Mouse (Mus musculus): ENCODE data around the gene Cbx7.
"Not testable (repeated sequence)": the region's sequence is repeated elsewhere in the genome, so short reads cannot be mapped to it uniquely, and the experiment has no call there.

The Cbx7 gene

DNA sequence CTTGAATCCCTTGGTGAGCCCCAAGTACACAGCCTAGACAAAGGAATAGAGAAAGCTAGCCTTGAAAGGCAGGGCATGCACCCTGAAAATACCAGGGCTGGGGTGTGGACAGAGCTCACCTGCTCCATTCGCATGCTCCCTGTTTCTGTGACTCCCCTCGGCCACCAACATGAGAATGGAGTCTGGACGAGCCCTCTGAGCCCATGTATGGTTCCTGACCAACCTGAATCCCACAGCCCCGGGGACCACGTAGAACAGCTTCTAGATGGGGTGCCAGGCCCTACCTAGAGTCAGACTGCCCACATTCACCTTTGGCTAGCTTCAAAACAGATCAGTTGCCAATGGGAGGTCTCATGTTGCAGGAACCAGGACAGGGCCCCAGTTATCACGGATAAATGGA lies 19.7 kb downstream of the Cbx7 start:
- in situ Hi-C loops (cut with MboI, MseI): loop anchor here in 1 of 2 experiments (5.0 to 25.0 kb wide), 2 partner anchors 56 to 1011 kb away; no protein-coding TSS in a partner anchor

DNA sequence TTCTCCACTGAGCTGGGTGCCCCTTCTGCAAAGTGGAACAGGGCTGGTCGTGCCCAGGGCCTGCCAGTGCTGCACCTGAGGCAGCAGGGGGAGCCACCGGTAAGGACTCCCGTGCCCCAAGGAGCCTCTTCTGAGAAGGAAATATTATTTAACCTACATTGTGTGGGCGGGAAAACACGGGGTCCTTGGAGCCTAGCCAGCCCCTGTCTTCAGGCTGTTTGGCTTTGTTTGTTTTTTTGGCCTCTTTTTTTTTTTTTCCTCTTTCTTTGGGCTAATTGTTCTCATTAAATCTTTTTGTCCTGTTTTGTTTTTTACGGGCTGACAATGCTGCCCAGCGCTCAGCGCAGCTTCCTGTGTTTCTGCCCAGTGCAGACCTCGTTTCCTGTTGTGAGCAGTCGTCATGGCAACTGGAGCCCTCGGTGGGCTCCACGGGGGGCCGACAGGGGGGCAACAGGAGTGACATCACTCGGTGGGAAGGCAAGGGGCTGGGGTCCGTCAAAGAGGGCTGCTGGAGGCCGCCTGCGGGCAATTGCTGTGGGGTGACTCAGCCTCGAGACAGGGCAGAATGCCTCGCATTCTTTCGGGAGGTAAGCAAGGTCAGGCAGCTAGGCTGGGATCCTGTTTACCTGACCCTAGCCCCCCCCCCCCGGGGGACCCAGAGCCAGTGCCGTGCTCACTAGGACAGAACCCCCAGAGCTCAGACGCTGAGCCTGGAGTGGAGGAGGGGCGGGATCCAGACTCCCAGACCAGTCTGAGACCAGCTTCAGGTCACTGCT lies 20.5 kb downstream of the Cbx7 start:
- in situ Hi-C loops (cut with MboI, MseI): loop anchor here in 1 of 2 experiments (5.0 to 25.0 kb wide), 2 partner anchors 57 to 1012 kb away; no protein-coding TSS in a partner anchor

GRCm38 (mm10) chr15:79947681-79948080 lies 23.2 kb downstream of the Cbx7 start:
- in situ Hi-C loops (cut with MboI, MseI): no loop called here

DNA sequence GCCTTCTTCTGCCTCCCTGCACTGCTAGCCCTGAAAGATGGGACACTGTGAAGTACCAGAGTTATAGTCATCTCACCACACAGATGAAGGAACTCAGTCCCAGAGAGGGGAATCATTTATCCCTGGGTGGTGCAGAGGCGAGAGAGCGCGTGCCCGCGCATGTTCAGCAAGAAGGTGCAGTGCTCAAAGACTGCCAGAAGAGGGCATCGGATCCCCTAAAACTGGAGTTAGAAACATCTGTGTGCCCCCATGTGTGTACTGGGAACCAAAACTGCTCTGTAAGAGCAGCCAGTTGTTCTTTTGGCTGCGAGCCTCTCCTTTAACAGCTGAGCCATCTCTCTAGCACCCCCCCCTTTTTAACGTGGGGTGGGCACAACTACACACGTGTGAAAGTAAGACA lies 24.1 kb downstream of the Cbx7 start:
- in situ Hi-C loops (cut with MboI, MseI): no loop called here

DNA sequence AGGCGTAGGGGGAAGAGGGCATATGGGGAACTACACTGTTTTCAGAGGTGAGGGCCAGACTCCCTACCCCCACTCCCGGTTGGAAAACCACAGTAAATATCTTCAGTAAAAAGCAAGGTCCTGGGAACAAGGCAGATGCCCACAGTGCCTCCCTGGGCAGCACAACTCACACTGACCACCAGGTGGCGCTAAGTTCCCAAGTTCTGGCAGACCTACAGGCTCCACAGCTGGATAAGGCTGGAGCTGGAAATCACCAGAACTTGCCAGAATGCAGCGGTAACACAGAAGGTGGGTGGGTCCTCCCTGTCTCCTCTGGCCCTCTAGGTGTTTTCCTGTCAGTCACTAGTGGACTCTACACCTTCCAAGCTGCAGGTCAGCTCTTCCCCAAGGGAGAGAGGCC lies 24.9 kb downstream of the Cbx7 start:
- in situ Hi-C loops (cut with MboI, MseI): no loop called here

DNA sequence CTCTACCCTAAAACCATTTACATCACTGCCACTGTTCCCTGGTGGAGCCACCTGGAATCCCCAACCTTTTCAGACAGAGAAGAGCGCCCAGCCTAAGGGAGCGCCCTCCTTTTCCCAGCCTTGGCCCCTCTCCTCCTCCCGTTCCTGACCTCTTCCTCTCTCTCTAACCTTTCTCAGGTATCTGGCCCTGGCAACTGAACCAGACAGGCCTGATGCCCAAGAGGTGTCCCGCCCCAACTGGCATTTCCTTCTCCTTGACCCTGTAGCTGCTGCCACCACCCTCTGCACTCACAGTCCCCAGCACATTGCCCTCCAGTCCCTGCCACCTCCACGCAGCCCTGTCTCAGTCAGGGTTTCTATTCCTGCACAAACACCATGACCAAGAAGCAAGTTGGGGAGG lies 26.0 kb downstream of the Cbx7 start:
- in situ Hi-C loops (cut with MboI, MseI): loop anchor here (5.0 kb wide), 1 partner anchor 117 kb away; no protein-coding TSS in a partner anchor

DNA sequence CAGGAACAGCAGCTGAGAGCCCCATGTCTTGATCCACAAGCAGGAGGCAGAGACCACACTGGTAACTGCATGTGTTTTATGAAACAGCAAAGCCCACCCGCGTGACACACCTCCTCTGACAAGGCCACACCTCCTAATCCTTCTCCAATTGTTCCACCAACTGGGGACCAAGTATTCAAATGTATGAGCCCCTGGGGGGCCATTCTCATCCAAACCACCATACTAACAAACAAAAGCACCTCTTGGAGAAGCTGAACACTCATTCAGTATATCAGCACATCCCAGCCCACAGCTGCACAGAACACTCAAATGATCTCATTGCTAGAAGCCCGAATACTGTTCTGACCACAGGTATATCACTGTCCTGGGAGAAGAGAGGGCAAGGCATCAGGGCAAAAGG lies 27.3 kb downstream of the Cbx7 start:
- in situ Hi-C loops (cut with MboI, MseI): loop anchor here (5.0 kb wide), 1 partner anchor 119 kb away; no protein-coding TSS in a partner anchor

DNA sequence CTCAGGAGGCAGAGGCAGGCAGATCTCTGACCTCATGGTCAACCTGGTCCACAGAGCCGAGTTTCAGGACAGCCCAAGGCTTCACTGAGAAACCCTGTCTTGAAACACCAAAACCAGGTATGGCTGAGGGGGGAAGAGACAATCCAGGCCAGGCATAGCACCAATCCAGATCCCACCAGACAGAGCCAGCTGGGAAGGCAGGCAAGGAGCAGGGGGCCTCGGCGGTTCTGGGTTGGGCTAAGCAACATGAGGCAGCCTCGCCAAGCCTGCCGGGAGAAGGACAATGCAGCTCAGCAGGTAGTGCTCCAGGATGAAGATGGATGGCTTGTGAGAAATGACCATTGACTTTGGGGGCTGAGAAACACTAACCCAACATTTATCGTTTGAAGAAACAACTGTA lies 28.4 kb downstream of the Cbx7 start:
- in situ Hi-C loops (cut with MboI, MseI): loop anchor here (5.0 kb wide), 1 partner anchor 120 kb away; no protein-coding TSS in a partner anchor

DNA sequence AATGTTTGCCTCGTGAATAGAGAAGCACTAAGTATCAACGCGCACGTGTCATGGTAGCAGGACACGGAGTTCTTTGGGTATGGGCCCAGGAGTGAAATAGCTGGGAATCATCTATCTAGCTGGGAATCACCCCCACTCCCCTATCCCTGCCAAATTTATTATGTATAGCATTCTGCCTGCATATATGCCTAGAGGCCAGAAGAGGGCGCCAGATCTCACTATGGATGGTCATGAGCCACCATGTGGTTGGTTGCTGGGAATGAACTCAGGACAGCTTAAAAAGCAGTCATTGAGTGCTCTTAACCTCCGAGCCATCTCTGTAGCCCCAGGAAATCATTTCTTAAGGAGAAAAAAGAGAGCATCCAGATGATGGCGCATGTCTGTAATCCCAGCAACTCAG lies 30.0 kb downstream of the Cbx7 start:
- in situ Hi-C loops (cut with MboI, MseI): loop anchor here (5.0 kb wide), 1 partner anchor 121 kb away; no protein-coding TSS in a partner anchor

DNA sequence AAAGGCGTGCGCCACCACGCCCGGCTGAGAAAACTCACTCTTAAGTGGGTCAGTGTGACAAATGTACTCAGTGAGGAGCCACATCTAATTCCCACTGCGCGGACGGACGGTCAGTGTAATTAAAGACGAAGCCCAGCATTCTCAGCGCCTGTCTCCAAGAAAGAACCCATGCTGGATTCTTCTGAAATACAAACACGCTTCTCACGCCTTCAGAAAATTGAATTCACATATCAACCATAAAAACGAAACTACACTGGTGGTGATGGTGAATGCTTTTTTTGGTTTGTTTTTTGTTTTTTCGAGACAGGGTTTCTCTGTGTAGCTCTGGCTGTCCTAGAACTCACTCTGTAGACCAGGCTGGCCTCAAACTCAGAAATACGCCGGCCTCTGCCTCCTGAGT lies 31.0 kb downstream of the Cbx7 start:
- in situ Hi-C loops (cut with MboI, MseI): loop anchor here (5.0 kb wide), 1 partner anchor 122 kb away; no protein-coding TSS in a partner anchor

DNA sequence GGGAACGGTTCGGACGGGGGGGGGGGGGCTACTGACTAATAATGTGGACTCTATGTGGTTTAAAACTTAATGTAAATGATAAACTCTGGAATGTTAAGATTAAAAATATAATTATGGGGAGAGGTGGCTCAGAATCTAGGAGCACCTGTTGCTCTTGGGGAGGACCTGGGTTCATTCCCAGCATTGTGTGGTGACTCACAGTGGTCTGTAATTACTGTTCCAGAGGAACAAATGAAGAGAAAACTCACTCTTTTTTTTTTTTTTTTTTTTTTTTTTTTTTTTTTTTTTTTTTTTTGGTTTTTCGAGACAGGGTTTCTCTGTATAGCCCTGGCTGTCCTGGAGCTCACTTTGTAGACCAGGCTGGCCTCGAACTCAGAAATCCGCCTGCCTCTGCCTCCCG lies 31.4 kb downstream of the Cbx7 start:
- in situ Hi-C loops (cut with MboI, MseI): not testable (repeated sequence)

DNA sequence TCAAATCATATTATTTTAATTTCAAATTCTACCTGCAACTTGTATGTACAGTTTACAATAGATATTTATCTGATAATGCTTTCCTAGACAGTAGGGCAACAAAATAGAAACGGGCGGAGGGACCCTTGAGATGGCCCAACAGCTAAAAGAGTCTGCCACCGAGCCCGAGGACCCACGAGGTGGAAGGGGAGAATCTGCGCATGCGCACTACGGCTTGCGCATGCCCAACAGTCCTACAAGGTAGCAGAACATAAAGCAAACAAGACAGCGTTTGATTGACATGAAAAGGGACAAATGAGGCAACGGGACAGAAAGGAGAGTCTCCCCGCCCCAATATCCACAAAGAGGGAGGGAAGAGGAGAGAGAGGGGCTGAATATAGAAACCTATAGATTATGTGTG lies 31.9 kb downstream of the Cbx7 start:
- in situ Hi-C loops (cut with MboI, MseI): no loop called here

DNA sequence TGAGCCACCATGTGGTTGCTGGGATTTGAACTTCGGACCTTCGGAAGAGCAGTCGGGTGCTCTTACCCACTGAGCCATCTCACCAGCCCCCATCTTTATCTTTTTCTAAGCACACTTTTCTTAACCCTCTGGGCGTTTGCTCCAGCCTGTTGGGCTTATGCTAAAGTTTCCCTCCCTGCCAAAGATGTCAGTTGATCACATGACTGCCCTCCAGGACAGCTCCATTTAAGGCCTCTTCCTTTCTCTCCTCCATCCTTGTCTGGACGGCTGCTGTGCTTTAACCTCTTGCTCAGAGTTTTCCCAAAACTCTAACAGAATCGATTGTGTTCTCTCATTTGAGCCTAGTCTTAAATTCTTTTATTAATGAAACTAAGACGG lies 34.6 kb downstream of the Cbx7 start:
- in situ Hi-C loops (cut with MboI, MseI): no loop called here

- in situ Hi-C loops (cut with MboI, MseI): no loop called here
These were observed 35.1 kb downstream of the Cbx7 start for GRCm38 (mm10) chr15:79935654-79936373.

DNA sequence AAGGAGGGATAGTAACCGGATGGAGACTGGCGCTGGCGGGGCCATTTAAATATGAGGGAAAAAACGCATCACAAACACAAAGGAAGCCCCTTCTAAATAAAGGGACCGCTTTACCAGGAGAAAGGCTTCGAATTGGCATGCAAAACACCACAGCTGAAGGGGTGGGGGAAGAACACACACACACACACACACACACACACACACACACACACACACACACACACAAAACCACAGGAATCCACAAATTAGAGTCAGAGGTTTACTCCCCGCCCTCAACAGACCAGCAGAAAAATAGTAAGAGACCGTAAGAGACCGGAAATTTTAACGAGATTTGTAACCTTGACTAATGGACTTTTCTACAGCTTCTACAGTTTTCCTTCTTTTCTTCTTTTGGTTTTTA lies 36.1 kb downstream of the Cbx7 start:
- in situ Hi-C loops (cut with MboI, MseI): no loop called here

DNA sequence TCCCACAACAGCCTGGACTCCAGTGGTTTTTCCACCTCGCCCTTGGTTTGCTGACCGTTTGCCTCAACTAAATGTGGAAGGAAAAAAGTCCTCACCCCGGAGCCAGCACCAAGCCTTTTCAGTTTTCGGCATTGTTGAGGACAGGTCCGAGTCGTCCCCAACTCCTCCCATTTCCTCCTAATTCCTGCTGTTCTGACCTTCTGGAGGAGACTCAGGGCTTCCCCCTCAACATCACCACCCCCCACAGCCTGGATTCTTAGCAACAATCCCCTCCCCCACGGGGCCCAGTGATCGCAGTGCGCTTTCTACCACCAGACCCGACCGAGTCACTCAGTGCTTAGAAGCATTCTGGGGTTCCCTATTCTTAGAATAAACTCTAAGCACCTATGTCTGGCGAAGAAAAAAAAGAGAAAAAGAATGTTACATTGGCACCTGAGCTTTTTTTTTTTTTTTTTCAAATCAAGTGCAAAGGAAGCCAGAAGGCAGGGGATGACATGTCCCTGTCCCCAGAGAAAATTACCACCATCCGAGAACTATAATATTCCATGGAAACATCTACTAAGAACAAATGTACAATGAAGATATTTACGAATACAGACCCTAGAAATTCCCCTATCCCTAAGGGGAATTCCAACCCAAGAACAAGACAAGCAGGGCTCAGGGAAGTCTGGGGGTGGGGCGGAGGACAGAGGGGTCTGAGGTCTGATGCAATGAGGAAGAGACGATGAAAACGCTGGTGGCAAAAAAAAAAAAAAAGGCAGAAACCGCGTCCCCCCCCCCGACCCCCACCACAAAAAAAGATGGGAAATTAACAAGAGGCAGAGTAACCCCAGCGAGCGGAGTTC lies 37.0 kb downstream of the Cbx7 start:
- in situ Hi-C loops (cut with MboI, MseI): no loop called here

DNA sequence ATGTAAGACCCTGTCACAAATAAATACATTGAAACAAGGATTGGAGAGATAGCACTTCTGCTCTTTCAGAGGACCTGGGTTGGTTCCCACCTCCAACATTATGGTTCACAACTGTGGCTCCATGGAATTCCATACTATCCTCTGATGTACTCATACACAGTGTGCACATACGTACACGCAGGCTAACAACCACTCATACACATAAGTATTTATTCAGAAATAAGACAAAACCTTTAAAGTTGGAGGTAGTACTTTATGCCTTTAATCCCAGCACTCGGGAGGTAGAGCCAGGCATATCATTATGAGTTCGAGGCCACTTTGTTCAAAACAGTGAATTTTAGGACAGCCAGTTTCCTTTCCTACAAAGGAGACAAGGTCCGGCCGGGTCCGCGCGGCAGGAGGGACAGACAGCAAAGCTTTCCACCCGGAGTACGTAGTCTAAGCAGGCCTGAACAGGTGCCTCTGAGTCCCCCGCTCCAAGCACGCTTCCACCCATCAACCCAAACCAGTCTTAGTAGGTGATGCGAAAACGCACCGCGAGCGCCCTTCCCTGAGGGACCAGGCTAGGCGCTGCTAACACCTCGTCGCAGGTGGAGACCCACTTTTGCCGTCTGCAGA lies 37.8 kb downstream of the Cbx7 start:
- in situ Hi-C loops (cut with MboI, MseI): no loop called here

GRCm38 (mm10) chr15:79932323-79932987 lies 38.5 kb downstream of the Cbx7 start:
- in situ Hi-C loops (cut with MboI, MseI): no loop called here

- in situ Hi-C loops (cut with MboI, MseI): no loop called here
These were observed 39.3 kb downstream of the Cbx7 start for GRCm38 (mm10) chr15:79931496-79932141.

DNA sequence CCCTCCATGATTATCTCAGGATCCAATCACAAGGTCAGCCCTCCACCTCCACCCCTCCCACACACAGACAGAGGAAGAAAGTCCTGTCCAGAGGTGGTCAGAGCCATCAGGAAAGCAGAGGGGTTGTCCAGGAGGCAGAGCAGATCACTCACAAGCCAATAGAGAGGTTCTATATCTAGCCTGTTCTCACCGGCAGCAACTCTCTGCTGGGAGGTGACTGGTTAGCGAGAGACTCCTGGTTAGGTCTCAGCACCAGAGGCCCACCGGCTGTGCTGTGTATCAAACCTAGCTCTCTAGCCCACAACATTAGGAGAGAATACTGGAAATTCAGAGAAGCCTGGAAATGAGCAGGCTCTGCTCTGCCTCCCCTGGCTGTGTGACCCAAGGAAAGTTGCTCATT lies 41.2 kb downstream of the Cbx7 start:
- in situ Hi-C loops (cut with MboI, MseI): no loop called here
